Mouse (Mus musculus) kidney, adult 11 months (tissue): Measurements from ENCODE around the gene Aebp1.
A peak's percentile ranks its signal among the peaks of the same experiment; 100 is the strongest.

ENCODE experiments used
- DNase-seq: peaks from one replicate; pipeline ENCODE4 v3.0.0; 2022

Aebp1 gene

DNA sequence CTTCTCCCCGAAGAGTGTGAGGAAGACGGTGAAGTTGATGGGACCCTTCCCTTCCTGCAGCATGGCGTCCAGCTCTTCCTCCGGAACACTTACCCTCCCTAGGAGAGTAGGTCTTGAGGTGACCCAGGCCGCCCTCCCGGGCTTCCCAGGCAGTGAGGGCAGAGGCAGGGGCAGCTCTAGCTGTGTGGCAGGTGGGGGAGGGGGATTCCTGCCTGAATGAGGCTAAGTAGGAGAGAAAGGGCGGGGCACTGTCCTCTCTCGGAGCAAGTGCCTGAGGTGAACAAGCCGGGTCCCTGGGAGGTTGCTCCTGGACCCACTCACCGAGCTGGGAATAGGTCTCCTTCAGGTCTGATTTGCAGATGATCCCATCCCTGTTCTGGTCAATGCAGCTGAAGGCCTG, 36.1 kb downstream of the Aebp1 start:
- DNase-seq, result no peak

DNA sequence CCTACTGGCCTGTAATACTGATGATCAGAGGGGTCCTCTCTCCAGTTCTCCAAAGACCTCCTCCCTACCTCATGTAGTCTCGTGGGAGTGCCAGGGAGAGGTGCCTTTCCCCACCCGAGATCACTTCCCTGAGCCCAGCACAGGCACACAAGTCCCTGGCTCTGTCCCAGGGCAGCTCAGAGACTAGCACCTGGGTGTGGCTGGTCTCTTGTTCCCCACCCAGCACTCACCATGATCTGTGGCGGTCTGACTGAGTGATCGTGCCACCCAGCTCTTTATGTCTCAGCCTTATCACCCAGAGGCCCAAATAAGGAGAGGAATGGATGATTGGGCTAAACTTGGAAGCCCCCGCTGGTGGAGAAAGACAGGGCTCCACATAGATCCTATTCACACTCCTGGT, 36.8 kb downstream of the Aebp1 start, which contains the start of gene Myl7:
Gene Myl7 (minus strand): TSS at position 252 of the 400 bp plus-strand sequence.
- no peak for DNase-seq

DNA sequence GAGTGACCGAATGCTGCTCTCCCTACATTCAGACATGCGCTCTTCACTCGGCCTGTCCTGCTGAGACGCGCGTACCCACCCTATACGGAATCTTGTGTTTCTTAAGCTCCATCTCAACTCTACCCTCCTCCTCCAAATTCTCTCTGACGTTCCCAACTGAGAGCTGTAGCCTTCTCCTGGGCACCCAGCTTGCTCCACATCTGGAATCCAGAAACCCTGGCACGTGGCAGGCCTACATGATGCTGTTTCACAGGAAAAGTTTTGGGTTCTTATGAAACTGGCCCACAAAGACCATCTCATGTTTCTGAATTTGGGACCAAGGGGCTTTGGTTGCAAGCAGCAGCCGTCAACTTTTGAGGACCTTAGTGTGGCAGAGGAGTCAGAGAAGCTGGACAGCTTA, 37.5 kb downstream of the Aebp1 start:
- DNase-seq, result no peak

DNA sequence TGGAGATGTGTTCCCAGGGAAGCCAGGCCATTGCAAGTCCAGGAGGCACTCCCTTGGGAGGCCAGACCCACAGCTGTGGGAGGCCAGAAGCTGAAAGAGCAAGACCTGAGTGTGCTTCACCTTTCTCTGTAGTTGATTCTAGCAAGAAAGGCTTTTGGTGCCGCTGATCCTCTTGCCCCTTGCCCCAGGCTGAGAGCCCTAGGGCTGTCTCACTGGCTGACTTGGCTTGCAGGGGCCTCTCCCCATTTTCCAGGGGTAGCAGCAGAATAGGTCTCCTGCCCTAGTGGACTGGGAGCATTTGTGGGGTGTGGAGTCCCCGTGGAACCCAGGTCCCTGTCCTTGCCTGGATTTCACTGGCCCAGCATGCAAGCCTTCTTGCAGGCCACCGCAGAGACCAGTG, 39.6 kb downstream of the Aebp1 start:
- no peak for DNase-seq

- DNase-seq, result no peak
Observed at GRCm38 (mm10) chr11:5901950-5902349, 40.2 kb downstream of the Aebp1 start.

DNA sequence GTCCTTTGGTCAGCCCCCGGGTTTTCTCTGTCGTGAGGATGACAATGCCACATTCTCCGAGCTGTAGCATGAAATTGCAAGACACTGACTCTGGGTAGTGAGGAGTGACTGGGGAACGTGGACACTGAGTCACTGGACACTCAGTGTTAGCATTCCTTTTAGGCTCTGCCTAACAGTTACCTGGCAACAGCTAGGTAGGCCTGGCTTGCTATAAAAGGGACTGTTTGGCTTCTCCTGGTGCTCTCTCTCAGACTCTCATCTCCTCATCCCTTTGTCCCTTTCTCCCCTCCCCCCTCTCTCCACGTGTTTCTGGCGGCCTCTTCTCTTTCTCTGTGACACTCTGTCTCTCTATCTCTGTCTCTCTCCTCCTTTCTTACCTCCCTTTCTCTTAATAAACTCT, 40.6 kb downstream of the Aebp1 start:
- no peak for DNase-seq

DNA sequence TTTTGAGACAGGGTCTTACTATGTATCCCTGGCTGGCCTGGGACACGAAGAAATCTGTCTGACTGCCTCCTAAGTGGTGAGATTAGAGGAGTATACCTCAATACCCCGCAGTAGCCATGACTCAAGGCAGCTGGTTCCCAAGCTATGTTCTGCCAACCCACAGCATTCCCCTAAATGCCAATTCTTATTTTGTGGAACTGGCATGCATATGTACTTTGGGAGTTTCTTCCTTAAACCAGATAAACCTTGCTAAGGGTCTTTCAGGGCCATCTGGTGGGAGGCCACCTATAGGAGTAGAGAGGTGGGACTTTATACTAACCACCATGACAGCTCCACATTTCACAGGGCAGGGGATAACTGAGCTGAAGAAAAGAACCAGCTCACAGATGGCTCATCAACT, 42.1 kb downstream of the Aebp1 start:
- DNase-seq, result no peak

- DNase-seq, result no peak
Observed at GRCm38 (mm10) chr11:5904357-5904756, 42.6 kb downstream of the Aebp1 start.

DNA sequence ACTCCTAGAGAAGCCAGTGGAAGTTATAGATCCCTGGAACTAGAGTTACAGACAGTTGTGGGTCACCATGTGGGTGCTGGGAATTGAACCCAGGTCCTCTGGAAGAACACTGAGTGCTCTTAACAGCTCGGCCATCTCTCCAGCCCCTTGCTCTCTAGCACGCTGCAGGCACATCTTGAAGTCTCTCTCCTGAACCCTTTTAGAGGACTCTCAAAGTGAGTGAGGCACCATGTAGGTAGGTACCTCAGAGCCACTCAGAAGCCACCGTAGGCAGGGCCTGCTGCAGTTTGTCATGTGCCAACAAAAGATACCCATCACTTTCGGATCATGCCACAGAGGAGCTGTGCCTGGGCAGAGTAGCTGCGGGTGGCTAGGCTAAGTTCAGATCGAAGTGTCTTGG, 43.1 kb downstream of the Aebp1 start:
- DNase-seq, result no peak

DNA sequence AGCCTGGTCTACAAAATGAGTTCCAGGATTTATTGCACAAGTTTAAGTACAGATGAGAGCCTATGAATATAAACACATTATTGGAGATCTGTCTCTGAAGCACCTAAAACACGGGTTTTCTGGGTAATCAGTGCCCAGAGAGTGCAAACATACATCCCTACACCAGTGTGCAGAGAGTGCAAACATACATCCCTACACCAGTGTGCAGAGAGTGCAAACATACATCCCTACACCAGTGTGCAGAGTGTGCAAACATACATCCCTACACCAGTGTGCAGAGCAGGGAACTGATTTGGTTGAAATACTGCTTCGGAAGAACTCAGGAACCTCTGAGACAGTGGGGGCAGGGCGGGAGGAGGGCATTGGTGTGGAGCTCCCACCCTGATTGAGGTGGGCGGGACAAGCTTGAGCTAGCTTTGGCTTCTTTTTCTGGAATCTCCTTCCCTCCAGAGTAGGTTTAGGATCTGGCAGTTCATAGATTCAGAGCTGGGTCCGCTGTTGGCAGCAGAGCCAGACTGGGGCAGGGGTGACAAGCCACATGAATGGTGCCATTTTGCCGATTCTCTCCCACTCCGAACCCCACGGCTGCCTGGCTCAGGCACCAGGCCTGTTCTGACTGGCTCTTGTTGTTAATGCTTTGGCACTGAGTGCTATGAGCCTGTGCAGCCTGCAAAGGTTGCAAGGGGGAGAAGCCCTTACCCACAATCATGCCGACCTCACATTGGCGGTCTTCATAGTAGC, 44.2 kb downstream of the Aebp1 start:
- DNase-seq, result no peak

DNA sequence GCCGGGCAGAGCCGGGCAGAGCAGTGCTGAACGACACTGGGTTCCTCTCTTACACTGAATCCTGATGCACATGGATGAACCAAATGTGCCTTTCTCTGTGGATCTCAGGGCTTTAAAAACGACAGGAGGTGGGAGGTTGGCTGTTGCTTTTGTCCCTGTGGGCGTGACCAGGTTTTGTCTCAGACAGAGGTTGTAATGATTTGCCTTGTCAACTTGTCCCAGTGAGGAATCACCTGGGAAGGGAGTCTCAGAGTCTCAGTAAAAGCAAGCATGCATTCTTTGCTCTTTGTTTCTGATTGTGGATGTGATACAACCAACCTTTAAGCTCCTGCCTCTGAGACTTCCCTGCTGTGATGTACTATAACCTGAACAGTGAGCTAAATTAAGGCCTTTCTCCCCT, 45.3 kb downstream of the Aebp1 start:
- no peak for DNase-seq

DNA sequence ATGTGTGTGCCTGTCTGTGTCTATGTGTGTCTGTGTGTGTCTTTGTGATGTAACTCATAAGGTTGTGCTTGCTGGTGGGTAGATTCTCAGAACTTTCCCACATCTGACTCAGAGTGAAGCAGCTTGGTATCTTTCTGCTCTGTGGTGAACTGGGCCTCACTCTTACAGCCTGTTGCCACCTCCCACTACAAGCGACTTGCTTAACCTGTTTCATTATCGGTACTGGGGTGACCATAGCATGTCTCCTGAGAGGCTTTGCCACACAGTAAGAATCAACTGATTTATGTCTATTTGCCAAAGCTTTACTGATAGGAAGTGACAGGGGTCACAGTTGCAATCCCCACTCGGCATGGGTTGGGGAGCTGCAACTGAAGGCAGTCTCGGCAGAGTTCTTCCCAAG, 46.9 kb downstream of the Aebp1 start:
- DNase-seq, result no peak

DNA sequence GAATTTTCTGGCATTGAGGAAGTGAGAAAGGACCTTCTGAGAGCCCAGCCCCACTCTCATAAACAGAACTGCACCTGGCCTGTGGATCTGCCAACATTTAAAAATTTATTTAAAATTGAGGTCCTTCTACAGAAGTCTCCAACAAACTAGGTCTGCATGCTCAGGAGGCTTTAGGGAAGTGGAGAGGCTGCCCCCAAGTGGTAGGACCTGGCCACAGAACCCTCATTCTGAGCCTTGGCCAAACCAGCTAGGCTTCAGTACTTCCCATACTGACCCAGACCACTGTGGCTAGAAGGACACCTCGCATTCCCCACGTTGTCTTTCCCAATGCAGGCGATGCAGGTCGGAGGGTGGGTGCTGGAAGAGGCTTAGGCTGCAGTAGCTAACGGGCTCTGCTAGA, 50.9 kb downstream of the Aebp1 start:
- peak; percentile 17 for DNase-seq

DNA sequence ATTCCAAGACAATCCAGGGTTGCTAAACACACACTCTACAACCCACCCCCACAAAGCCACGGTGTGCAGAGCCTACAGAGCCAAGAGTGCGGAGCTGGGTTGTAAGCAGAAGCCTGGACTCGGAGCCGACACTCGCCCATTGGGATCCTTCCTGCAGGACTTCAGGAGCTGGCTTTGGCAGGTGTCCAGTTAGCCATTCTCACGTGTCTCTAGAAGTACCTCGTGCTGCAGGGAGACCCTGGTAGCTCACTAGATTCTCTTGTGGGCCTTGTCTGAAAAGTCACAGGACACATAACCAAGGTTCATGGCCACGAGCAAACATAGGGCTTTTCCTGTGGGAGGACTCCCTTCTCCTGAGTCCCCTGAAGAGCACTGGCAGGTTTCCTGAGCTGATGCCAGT, 51.5 kb downstream of the Aebp1 start:
- no peak for DNase-seq

DNA sequence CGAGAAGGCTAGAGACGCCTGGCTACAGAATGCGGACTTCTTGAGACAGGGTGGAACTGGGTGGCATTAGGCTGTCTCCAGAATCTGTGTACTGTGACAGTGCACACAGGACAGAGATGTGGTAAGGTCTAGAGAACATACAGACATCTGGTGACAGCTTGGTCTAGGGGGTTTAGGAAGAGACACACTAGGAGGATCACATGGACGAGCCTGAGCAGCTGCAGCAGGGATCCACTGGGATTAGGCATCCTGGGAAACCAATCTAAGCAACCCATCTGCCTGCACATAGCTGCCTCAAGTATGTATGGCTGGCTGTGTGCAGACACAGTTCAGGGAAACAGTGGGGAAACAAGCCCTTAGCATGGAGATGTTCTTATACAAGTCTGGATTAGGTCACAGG, 52.2 kb downstream of the Aebp1 start:
- DNase-seq, result no peak

- DNase-seq, result no peak
Observed at GRCm38 (mm10) chr11:5914940-5915339, 53.2 kb downstream of the Aebp1 start.

GRCm38 (mm10) chr11:5915429-5916177, 53.9 kb downstream of the Aebp1 start:
- no peak for DNase-seq

DNA sequence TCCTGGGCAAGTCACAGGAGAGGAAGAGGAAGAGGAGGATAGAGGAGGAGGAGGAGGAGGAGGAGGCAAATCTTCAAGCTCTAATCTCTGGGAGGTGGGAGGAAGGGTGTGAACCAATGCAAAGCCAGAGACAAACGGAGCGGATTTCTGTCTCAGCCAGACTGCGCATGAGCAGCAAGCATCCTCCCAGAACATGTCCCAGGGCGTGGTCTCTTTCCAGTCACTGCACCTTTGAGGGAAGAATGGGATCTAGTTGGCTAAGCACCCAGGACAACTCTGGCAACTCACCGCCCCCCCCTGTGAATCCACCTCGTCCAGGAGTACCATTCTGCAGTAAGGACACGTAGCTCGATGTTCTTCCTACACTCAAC, 54.4 kb downstream of the Aebp1 start:
- DNase-seq, result no peak

DNA sequence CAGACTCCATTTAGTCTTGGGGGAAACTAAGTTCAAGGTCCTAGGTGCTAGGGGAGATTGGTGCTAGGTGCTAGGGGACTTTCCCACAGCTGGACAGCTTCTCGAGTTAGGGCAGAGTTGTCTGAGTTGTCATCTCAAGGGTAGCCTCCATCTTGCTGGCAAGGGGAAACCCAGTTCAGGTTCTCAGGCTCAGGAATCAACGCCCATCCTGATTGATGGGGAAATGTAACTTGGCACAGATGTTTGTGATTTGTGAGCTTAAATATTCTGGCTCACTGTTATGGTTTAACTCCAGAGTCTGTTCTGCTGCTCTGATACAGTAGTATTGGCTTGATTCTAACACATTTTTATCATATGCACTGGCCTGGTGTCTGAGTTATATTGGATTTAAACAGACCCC, 56.4 kb downstream of the Aebp1 start:
- DNase-seq, result no peak

GRCm38 (mm10) chr11:5919606-5920005, 57.9 kb downstream of the Aebp1 start:
- DNase-seq, result no peak

GRCm38 (mm10) chr11:5920323-5920960, 58.7 kb downstream of the Aebp1 start:
- DNase-seq, result no peak
